8 mouse cellular contexts compared by ENCODE assay signal in genomic region chr3:107631523-107631958, GRCm38 (mm10). TPM values are rescaled to one million over a fixed set of nuclear protein-coding genes. Genes with fewer than 3 reads are reported as not detected.
DNase-seq lines count a peak whose midpoint lies in the region; ATAC-seq and TF ChIP-seq lines count a peak whose summit lies in the region.

Gene Strip1, minus strand, starts transcription at chr3:107631694.

- H3K27me3 ChIP-seq in heart, embryonic 12.5 days (replicated peaks) = no peaks in the 10 kb centered on the region
- H3K27me3 ChIP-seq in kidney, postnatal 0 days (ENCODE audit: insufficient read depth, low read length) = no peaks in the 10 kb centered on the region
- no peaks in the 10 kb centered on the region for H3K27me3 ChIP-seq in liver, embryonic 11.5 days (replicated peaks; ENCODE audit: control insufficient read depth, insufficient read depth, low read length)
- H3K27me3 ChIP-seq in stomach, embryonic 14.5 days (ENCODE audit: control insufficient read depth, insufficient read depth, low read length) = no peaks in the 10 kb centered on the region

- peak within 1 kb of the TSS; percentile 82 for H3K4me2 ChIP-seq in heart, embryonic 12.5 days
- peak within 1 kb of the TSS; percentile 86 for H3K4me2 ChIP-seq in kidney, postnatal 0 days (ENCODE audit: low read length)
- peak within 1 kb of the TSS; percentile 92 for H3K4me2 ChIP-seq in liver, embryonic 11.5 days
- H3K4me2 ChIP-seq in stomach, embryonic 14.5 days (replicated peaks; ENCODE audit: low read depth, low read length) = peak within 1 kb of the TSS; percentile 68

- DNase-seq in CD4-positive helper T cell, adult 2 months (ENCODE audit: low read depth, low spot score) = peak; percentile 94
- peak; percentile 93 for DNase-seq in brain, embryonic 18.5 days (ENCODE audit: low read depth, low spot score)
- DNase-seq in kidney, postnatal 0 days (ENCODE audit: low spot score) = peak; percentile 98
- peak; percentile 88 for DNase-seq in liver, embryonic 11.5 days (ENCODE audit: low spot score)
- DNase-seq in naive thymus-derived CD4-positive, alpha-beta T cell, adult 2 months (ENCODE audit: low read depth) = peak; percentile 95

- ATAC-seq in erythroid progenitor cell, adult 5-6 weeks (replicated peaks; ENCODE audit: low FRiP score, poor library complexity, severe bottlenecking) = peak; percentile 96
- peak; percentile 95 for ATAC-seq in heart, embryonic 12.5 days (ENCODE audit: insufficient number of reproducible peaks, low FRiP score)
- ATAC-seq in kidney, postnatal 0 days (replicated peaks; ENCODE audit: low FRiP score, low read depth) = peak; percentile 94
- ATAC-seq in liver, embryonic 11.5 days (replicated peaks; ENCODE audit: low FRiP score) = peak; percentile 95
- peak; percentile 94 for ATAC-seq in stomach, embryonic 14.5 days (ENCODE audit: insufficient number of reproducible peaks, insufficient read depth, low FRiP score, low read depth)

- H3K36me3 ChIP-seq in heart, embryonic 12.5 days = peaks cover 28% of the 10 kb centered on the region
- H3K36me3 ChIP-seq in kidney, postnatal 0 days (ENCODE audit: insufficient read depth, low read length) = peaks cover 16% of the 10 kb centered on the region
- H3K36me3 ChIP-seq in liver, embryonic 11.5 days (ENCODE audit: control insufficient read depth, insufficient read depth, low read length) = peaks cover 6% of the 10 kb centered on the region
- peaks cover 13% of the 10 kb centered on the region for H3K36me3 ChIP-seq in stomach, embryonic 14.5 days (ENCODE audit: control insufficient read depth, insufficient read depth, low read length)

- H3K9ac ChIP-seq in heart, embryonic 12.5 days = peak within 1 kb of the TSS; percentile 89
- H3K9ac ChIP-seq in kidney, postnatal 0 days (ENCODE audit: low read depth, low read length) = peak within 1 kb of the TSS; percentile 98
- peak within 1 kb of the TSS; percentile 79 for H3K9ac ChIP-seq in liver, embryonic 11.5 days (ENCODE audit: low read depth, low read length)
- peak within 1 kb of the TSS; percentile 71 for H3K9ac ChIP-seq in stomach, embryonic 14.5 days (replicated peaks; ENCODE audit: low read depth, low read length)

- TF ChIP-seq CTCF in kidney, postnatal 0 days (IDR thresholded peaks at IDR 0.05; ENCODE audit: low read depth) = no peak

- WGBS in heart, embryonic 12.5 days = 0% methylated on average over 35 of the region's 35 CpGs
- WGBS in kidney, postnatal 0 days = under 1% methylated on average over 35 of the region's 35 CpGs
- WGBS in liver, embryonic 11.5 days = 1% methylated on average over 35 of the region's 35 CpGs
- under 1% methylated on average over 35 of the region's 35 CpGs for WGBS in stomach, embryonic 14.5 days

- H3K9me3 ChIP-seq in heart, embryonic 12.5 days (replicated peaks) = no peaks in the 10 kb centered on the region
- H3K9me3 ChIP-seq in kidney, postnatal 0 days (replicated peaks; ENCODE audit: low read length) = no peaks in the 10 kb centered on the region
- no peaks in the 10 kb centered on the region for H3K9me3 ChIP-seq in liver, embryonic 11.5 days (ENCODE audit: control insufficient read depth, low read length)
- no peaks in the 10 kb centered on the region for H3K9me3 ChIP-seq in stomach, embryonic 14.5 days (ENCODE audit: control insufficient read depth, low read depth, low read length)

- peak within 1 kb of the TSS; percentile 73 for H3K4me3 ChIP-seq in heart, embryonic 12.5 days
- peak within 1 kb of the TSS; percentile 97 for H3K4me3 ChIP-seq in kidney, postnatal 0 days (replicated peaks; ENCODE audit: low read depth, low read length)
- peak within 1 kb of the TSS; percentile 99 for H3K4me3 ChIP-seq in liver, embryonic 11.5 days (ENCODE audit: low read depth, low read length)
- H3K4me3 ChIP-seq in stomach, embryonic 14.5 days (ENCODE audit: low read depth, low read length) = peak within 1 kb of the TSS; percentile 67

- peak within 1 kb of the TSS; percentile 84 for H3K27ac ChIP-seq in heart, embryonic 12.5 days (ENCODE audit: poor library complexity, severe bottlenecking)
- H3K27ac ChIP-seq in kidney, postnatal 0 days = peak within 1 kb of the TSS; percentile 95
- peak within 1 kb of the TSS; percentile 74 for H3K27ac ChIP-seq in liver, embryonic 11.5 days (ENCODE audit: low read depth, low read length)
- H3K27ac ChIP-seq in stomach, embryonic 14.5 days (ENCODE audit: low read length) = peak within 1 kb of the TSS; percentile 86

- peaks cover 13% of the 10 kb centered on the region for H3K4me1 ChIP-seq in heart, embryonic 12.5 days (replicated peaks)
- H3K4me1 ChIP-seq in kidney, postnatal 0 days (replicated peaks; ENCODE audit: insufficient read depth, low read length) = peaks cover 7% of the 10 kb centered on the region; the same call in 1 of the 2 replicates
- peaks cover 3% of the 10 kb centered on the region for H3K4me1 ChIP-seq in liver, embryonic 11.5 days (replicated peaks; ENCODE audit: control insufficient read depth, insufficient read depth, low read length)
- H3K4me1 ChIP-seq in stomach, embryonic 14.5 days (ENCODE audit: control insufficient read depth, insufficient read depth, low read length) = 0 out of 2 replicates have a peak, but pooled peaks cover 9% of the 10 kb centered on the region

RNA-seq across cellular contexts. Expression of gene Strip1, which starts in this region (rescaled TPM):
- 6.5 and 9.6 TPM in 2 replicates for total RNA-seq in erythroid progenitor cell, adult 5-6 weeks (2015; ENCODE audit: low replicate concordance)
- 2.6 and 4.8 TPM in 2 replicates for total RNA-seq in erythroid progenitor cell, adult 5-6 weeks (2017; ENCODE audit: low replicate concordance)
- polyA plus RNA-seq in heart, embryonic 12.5 days (2016; fragmentation: Nextera tagmentation; extraction: Ambion mirVana) = 43.6 and 44.6 TPM in 2 replicates
- polyA plus RNA-seq in kidney, postnatal 0 days (2015; fragmentation: Nextera tagmentation; extraction: Ambion mirVana) = 34.4 and 34.9 TPM in 2 replicates
- polyA plus RNA-seq in liver, embryonic 11.5 days (2014; fragmentation: Nextera tagmentation; extraction: Ambion mirVana) = 29.3 and 32.4 TPM in 2 replicates
- polyA plus RNA-seq in stomach, embryonic 14.5 days (2014; fragmentation: Nextera tagmentation; extraction: Ambion mirVana) = 50.2 TPM in 2 replicates

Comparison
In these comparisons a context has a peak if more than half of its experiments do, and no peak if none do; other contexts are left out.
1. Peak in every context shown above with its lines: DNase-seq, ATAC-seq, H3K4me3 ChIP-seq and H3K27ac ChIP-seq.